Mouse (Mus musculus): ENCODE data around the gene Aif1. TPM values are rescaled to one million over a fixed set of nuclear protein-coding genes. Genes with fewer than 3 reads are reported as not detected.

Aif1 gene
- polyA plus RNA-seq, 2 experiments: 8.1 to 20.7 TPM

- Histone ChIP-seq H3K9me3 (ENCODE audit: control insufficient read depth, low read length) (no peaks in the 10 kb centered on the region), H3K4me2 (ENCODE audit: low read depth) (no peak overlapping the region), H3K4me3 (ENCODE audit: insufficient read depth in 1 of 2, low read depth in 2 of 2, low read length in 2 of 2) (no peak overlapping the region), H3K9ac (replicated peaks) (no peak overlapping the region), H3K36me3 (replicated peaks; ENCODE audit: control insufficient read depth, insufficient read depth, low read depth) (no peaks in the 10 kb centered on the region; the same call in 1 of the 2 replicates), H3K27me3 (ENCODE audit: control insufficient read depth, insufficient read depth, low read length) (no peaks in the 10 kb centered on the region), H3K4me1 (replicated peaks; ENCODE audit: control insufficient read depth in 2 of 2, insufficient read depth in 2 of 2, low read length in 1 of 2) (peaks cover 4 to 13% of the 10 kb centered on the region in 2 experiments), H3K27ac (no peak overlapping the region)
- no peak for ATAC-seq (ENCODE audit: insufficient read depth)
- no peak for DNase-seq (ENCODE audit: low read depth in 3 of 3, low spot score in 3 of 3)
- TF ChIP-seq EP300 (IDR thresholded peaks at IDR 0.05; ENCODE audit: low read depth): no peak
- 66% methylated on average over 7 of the region's 7 CpGs for WGBS (ENCODE audit: insufficient replicate concordance)
Measured at GRCm38 (mm10) chr17:35167794-35168193, 8.1 kb downstream of the Aif1 start.

DNA sequence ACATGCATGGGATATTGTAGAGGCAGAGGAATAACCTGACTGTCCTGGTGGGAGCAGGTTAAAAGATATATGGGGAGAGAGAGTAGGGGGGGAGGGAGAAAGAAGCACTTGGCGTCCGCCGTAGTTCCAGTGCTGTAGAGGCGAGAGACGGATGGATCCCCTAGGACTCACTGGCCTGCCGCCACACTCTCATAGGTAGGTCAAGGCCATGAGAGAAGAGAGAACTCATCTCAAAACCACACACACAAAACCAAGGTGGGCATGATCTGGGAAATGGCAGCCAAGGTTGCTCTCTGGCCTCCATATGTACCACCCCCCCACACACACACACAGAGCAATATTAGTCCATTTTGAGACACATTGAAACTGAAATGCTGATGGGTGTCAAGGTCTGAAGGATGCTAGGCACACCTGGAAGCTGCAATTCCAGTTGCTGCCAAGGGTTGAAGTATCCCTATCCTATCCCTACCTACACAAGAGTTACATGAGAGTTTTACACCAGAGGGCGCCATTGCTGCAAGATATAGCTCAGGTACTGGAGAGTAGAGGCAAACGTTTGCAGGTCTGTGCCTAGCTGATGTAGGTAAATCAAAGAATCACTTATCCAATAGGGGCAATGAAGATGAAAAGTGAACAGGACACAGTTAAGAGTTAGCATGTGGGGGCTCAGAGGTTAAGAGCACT is 9.4 kb downstream of the Aif1 start:
- Histone ChIP-seq H3K4me2 (ENCODE audit: low read depth) (no peak overlapping the region), H3K4me1 (replicated peaks; ENCODE audit: control insufficient read depth in 2 of 2, insufficient read depth in 2 of 2, low read length in 1 of 2) (peaks cover 4 to 21% of the 10 kb centered on the region in 2 experiments), H3K27me3 (ENCODE audit: control insufficient read depth, insufficient read depth, low read length) (no peaks in the 10 kb centered on the region), H3K4me3 (ENCODE audit: insufficient read depth in 1 of 2, low read depth in 2 of 2, low read length in 2 of 2) (no peak overlapping the region), H3K9ac (replicated peaks) (no peak overlapping the region), H3K27ac (no peak overlapping the region), H3K9me3 (ENCODE audit: control insufficient read depth, low read length) (no peaks in the 10 kb centered on the region), H3K36me3 (replicated peaks; ENCODE audit: control insufficient read depth, insufficient read depth, low read depth) (peaks cover 8% of the 10 kb centered on the region)
- TF ChIP-seq EP300 (IDR thresholded peaks at IDR 0.05; ENCODE audit: low read depth) (no peak), CTCF (IDR thresholded peaks at IDR 0.05; ENCODE audit: low read depth) (peak; percentile 75)
- WGBS (ENCODE audit: insufficient replicate concordance): 67% methylated on average over 8 of the region's 8 CpGs
- peak; percentile 61 to 79 (median 65) for DNase-seq (ENCODE audit: low read depth in 3 of 3, low spot score in 3 of 3)
- no peak for ATAC-seq (ENCODE audit: insufficient read depth)

DNA sequence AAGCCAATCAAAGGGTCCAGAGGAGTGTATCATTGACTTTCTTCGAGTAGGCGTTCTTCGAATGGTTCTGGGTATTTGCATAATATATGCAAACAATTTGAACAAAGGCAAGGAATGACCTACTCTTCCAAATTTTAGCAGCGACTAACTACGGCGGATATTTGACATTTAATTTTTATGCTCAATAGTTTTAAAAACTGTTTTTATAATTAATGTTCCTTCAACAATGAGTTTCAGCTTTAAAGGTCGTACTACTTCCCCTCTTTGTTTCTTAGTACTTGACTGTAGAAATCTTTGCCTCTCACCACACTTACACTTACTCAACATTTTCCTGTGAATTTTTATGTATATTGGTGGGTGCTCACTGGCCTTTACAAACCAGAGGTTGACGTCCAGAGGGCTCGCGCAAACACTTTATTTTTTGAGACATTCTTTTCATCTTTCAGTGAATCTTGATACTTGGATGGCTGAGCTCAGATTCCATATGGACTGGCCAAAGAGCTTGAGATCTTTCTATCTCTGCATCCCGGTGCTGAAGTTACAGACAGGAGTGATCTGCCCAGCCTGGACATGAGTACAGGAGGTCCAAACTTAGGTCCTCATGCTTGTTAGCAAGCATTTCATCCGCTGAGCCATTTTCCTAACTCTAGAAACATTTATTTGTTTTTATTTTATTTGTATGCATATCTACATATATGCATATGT is 10.3 kb downstream of the Aif1 start:
- 25% methylated on average over 12 of the region's 12 CpGs for WGBS (ENCODE audit: insufficient replicate concordance)
- no peak for TF ChIP-seq CTCF (IDR thresholded peaks at IDR 0.05; ENCODE audit: low read depth)
- no peaks in the 10 kb centered on the region for H3K27me3 ChIP-seq (ENCODE audit: control insufficient read depth, insufficient read depth, low read length)
- ATAC-seq (ENCODE audit: insufficient read depth) (peak; percentile 80), DNase-seq (ENCODE audit: low read depth in 3 of 3, low spot score in 3 of 3) (no peak)
- peak overlapping the region; percentile 88 for H3K27ac ChIP-seq
- peak overlapping the region; percentile 95 to 99 for H3K4me3 ChIP-seq (ENCODE audit: insufficient read depth in 1 of 2, low read depth in 2 of 2, low read length in 2 of 2)
- H3K9me3 ChIP-seq (ENCODE audit: control insufficient read depth, low read length): no peaks in the 10 kb centered on the region
- H3K4me1 ChIP-seq (replicated peaks; ENCODE audit: control insufficient read depth in 2 of 2, insufficient read depth in 2 of 2, low read length in 1 of 2): peaks cover 4 to 21% of the 10 kb centered on the region in 2 experiments
- H3K36me3 ChIP-seq (replicated peaks; ENCODE audit: control insufficient read depth, insufficient read depth, low read depth): peaks cover 17% of the 10 kb centered on the region
- H3K9ac ChIP-seq (replicated peaks): 0 out of 2 replicates have a peak overlapping the region, but pooled peaks have one; percentile 15
- H3K4me2 ChIP-seq (ENCODE audit: low read depth): peak overlapping the region; percentile 90

DNA sequence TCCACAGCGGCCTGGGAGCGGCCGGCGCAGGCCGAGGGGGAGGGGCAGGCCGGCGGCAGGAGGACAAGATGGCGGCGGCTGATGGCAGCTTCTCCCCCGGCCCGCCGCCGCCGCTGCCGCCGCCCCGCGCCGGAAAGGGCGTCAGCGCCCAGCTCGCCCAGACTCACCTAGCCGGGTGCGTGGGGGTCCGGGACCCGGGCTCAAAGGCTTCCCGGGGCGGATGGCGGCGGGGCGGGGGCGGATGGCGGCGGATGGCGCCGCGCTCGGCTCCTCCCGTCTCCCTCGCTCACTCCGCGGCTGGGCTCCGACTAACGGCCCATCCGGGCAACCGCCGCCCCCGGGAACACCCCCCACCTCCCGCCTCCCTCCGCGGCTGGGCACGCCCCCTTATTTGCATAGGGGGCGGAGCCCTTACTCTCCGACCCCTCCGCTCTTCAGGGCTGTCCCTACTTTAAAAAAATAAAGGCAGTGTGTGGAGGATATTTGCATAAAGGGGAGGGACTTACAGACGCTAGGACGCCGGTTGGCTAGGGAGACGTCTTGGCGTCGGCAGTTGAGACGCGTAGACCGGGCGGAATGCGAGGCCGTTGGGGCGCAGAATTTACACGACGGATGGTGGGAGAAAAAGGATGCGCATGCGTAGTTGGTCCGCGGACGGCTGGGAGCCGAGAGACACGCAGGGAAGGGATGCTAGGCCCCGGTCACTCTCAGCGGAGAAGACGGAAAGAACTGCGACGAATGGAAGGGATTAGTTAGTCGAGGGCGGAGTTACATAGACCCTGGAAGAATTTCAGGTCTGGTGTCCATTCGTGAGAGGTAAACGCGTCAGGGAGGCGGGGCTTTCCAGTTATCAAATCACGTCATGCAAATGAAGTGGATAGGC is 11.1 kb downstream of the Aif1 start, which contains the start of gene Prrc2a:
Prrc2a (minus strand) TSS at position 330 of the 883 bp plus-strand sequence.
- Histone ChIP-seq H3K4me3 (ENCODE audit: insufficient read depth in 1 of 2, low read depth in 2 of 2, low read length in 2 of 2) (peak within 1 kb of the TSS; percentile 95 to 99), H3K4me2 (ENCODE audit: low read depth) (peak within 1 kb of the TSS; percentile 90), H3K9ac (replicated peaks) (peak within 1 kb of the TSS; percentile 99), H3K27me3 (ENCODE audit: control insufficient read depth, insufficient read depth, low read length) (no peaks in the 10 kb centered on the region), H3K36me3 (replicated peaks; ENCODE audit: control insufficient read depth, insufficient read depth, low read depth) (peaks cover 25% of the 10 kb centered on the region), H3K9me3 (ENCODE audit: control insufficient read depth, low read length) (no peaks in the 10 kb centered on the region), H3K4me1 (replicated peaks; ENCODE audit: control insufficient read depth in 2 of 2, insufficient read depth in 2 of 2, low read length in 1 of 2) (peaks cover 4 to 21% of the 10 kb centered on the region in 2 experiments), H3K27ac (peak within 1 kb of the TSS; percentile 88)
- TF ChIP-seq EP300 (IDR thresholded peaks at IDR 0.05; ENCODE audit: low read depth) (0 out of 2 replicates have a peak, but pooled peaks have one; percentile 10), CTCF (IDR thresholded peaks at IDR 0.05; ENCODE audit: low read depth) (no peak)
- ATAC-seq (ENCODE audit: insufficient read depth) (peak; percentile 95), DNase-seq (ENCODE audit: low read depth in 3 of 3, low spot score in 3 of 3) (peak; percentile 97 to 98 (median 97))
- under 1% methylated on average over 72 of the region's 89 CpGs for WGBS (ENCODE audit: insufficient replicate concordance)
